Mouse (Mus musculus): ENCODE results near the gene Fam189a1. TPM values are rescaled to one million over a fixed set of nuclear protein-coding genes. Genes with fewer than 3 reads are reported as not detected.

Fam189a1 gene
- total RNA-seq, 1 experiment from 2014 or later = not detected

DNA sequence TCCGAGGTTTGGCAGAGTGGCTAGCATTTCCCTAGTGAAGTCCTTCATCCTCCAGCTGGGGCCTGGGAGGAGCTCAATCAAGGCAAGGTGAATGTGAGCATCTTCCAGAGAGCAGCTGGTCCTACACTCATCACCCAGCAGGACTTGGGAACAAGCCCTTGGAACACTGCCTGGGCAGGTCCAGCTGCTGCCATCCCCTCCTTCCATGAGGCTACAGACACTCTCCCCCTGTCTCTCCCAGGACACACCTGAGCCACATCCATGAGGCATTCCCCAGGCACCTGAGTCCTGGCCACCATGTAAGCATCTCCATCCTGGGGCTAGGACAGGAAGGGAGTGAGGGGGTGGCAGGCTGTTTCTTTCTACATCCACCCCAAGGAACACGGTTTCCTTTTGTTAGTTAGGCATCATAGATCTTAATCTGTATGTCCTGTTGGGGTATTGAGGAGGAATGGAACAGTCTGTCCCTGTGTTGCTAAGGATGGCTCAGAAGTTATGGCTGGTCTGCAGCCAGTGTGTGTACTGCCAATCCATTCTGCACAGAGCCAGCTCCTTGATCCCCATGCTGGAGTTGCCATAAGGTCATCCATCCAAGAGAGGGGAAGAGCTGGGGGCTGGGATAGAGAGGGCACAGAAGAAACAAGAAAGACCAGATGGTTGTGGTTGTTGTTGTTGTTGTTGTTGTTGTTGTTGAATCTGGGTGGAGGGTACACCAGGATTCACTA, 174.7 kb downstream of the Fam189a1 start:
- no peak for ATAC-seq (replicated peaks; ENCODE audit: low read depth, poor library complexity, severe bottlenecking)

DNA sequence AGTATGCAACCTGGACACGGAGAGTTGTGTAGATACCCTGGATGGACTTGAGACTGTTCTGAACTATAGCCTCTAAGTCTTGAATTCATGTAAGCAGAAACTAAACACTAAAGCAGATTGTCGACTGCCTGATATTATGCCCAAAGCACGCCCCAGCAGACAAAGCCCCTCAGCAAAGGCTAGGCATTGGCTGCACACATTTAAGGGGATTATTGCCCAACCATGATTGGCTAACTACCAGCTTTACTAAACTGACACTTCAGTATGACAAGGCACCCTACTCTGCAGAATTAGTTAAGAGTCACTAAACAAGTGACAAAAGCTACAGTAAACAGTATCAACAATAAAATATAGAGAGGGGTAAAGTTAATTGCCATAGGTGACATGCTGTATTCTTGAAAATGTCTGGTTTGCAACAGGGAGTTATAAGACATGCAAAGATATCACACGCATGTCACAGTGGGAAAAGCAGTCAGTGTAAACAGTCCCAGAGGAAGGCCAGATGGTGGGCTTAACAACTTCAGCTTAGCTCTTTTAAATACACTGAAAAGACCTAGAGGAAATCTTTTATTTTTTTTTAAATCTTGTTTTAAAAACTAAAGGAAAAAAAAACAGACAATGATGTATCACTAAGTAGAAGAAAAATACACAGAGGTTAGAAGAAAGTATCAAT, 182.6 kb downstream of the Fam189a1 start:
- no peak for ATAC-seq (replicated peaks; ENCODE audit: low read depth, poor library complexity, severe bottlenecking)

DNA sequence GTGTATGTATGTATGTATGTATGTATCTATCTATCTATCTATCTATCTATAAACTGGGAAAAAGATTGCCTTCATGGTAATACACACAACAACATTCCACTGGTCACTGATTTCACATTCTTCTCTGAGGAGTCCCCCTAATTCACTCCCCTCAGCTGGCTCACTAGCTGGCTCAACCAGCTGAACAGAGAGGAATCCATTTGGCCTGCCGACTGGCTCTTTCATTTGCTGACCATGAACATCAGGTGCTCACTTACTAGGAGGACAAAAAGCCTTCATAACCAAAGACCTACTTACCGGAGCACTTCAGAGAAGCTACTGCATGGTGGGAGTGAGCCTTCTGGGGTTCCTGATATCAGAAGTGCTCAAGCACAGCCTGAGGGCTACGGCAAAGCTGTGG, 194.2 kb downstream of the Fam189a1 start:
- no peak for ATAC-seq (replicated peaks; ENCODE audit: low read depth, poor library complexity, severe bottlenecking)

DNA sequence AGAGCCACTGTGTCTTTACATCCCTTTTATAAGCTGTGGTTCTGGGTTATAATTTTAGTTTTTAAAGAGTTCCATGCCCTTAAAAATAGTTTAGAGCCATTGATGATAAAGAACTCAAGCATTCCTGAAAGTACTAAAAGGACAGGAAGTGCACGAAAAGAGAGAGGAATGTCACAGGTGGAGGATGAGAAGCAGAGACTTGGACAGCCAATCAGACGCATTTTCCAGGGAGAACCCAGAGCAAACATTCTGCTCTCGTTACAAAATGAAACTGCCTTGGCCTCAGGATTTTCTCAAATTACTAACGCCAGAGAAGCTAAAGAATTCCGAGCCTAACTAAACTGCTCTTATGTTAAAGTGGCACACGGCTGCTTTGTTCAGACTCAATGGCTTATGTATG, 197.3 kb downstream of the Fam189a1 start:
- ATAC-seq (replicated peaks; ENCODE audit: low read depth, poor library complexity, severe bottlenecking) = no peak

DNA sequence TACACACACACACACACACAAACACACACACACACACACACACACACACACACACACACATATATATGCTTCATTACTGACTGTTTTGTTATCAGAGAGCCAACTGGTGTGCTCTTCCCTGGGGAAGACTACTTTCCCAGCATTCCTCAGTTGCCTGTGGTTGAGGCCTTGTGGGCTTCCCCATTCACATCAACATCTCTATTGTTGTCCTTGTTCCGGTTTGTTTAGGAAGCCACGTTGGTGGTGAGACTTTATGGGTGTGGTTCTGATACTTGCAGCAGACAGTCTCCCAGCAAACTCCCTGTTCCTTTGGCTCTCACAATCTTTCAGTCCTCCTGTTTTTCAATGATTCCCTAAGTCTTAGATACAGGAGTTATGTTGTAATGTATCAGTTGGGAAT, 204.2 kb downstream of the Fam189a1 start:
- no peak for ATAC-seq (replicated peaks; ENCODE audit: low read depth, poor library complexity, severe bottlenecking)

DNA sequence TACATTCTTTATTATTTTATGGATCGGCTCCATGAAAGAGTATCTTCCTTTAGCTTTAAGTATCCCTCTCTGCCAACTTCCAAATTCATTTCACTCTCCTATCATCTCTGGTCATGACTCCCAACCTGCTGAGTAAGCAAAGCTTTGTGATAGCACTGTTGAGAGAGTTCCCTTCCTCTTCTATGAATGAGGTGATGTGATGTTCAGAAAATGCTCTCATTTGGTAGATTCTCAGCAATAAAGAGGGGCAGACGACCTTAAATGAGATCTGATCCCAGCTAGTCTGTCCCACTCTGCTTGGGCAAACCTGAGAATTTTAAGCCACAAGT, 205.6 kb downstream of the Fam189a1 start:
- no peak for ATAC-seq (replicated peaks; ENCODE audit: low read depth, poor library complexity, severe bottlenecking)

DNA sequence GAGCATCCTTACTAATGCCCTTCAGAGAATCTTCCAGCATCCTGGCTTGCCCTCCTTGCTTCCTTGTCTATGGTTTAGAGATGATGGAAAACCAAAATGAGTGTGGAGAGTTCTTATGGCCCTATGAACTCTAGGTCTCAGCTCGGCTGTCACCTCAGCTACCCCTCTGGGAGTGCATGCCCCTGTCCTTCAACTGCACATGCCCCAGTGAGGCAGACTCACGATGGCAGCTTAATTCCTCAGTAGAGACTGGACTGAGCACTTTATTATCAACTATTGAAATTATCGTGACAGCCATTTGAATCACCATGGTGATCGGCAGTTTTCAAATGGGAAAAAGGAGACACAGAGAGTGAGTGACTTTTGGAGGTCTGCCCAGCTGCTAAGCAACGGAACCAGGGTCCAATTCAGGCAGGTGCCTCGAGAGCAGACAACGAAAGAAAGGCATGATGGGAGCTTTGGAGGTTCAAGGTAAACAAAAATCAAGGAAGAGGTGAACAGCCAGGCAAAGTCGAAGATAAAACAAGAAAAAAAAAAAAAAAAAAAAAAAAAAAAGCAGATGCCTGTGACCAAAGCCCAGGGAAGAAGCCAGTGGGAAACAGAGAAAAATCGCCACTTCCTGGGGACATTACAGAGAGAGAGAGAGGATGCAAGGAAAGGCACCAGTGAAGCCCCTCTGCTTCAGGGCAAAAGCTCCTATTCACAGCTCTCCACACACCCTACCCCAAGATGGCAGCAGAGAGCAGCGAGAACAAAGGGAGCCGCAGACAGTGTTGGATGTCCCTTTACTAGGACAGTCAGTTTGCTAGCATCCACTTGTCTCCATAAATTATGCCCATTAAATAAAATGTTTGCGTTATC, 206.2 kb downstream of the Fam189a1 start:
- peak; percentile 89 for ATAC-seq (replicated peaks; ENCODE audit: low read depth, poor library complexity, severe bottlenecking)

DNA sequence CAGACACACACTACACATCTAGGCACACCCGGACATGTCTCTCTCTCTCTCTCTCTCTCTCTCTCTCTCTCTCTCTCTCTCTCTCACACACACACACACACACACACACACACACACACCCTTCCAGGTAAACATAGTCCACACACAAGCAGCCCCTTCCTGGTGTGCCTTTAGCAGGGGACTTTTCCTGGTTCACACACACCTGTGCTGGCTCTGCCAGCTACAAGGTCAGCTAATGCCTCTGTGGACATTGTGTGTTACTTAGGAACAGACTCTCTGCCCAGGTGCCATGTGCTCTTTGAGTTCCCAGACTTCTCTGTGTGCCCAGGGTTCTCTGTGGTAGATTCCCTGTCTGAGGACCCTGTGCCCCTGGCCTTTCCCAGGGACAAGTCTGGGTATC, 206.9 kb downstream of the Fam189a1 start:
- ATAC-seq (replicated peaks; ENCODE audit: low read depth, poor library complexity, severe bottlenecking) = no peak

DNA sequence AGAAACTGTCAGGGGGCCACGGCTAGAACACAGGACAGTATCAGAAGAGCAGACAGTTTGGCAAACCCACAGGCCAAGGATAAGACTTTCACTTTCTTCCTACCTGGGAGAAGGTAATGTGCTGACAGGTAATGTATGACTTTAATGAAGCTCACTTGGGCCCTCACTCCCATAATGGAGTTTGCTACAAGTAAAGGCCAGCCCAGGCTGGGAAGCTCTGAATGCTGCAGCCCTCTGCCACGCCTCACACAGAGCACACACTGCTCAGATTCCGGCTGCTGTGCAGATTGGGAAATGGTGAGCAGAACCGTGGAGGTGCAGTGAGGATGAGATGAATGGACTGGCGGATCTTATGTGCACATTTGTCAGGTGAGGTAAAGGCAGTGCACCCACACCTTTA, 211.7 kb downstream of the Fam189a1 start:
- ATAC-seq (replicated peaks; ENCODE audit: low read depth, poor library complexity, severe bottlenecking) = no peak

DNA sequence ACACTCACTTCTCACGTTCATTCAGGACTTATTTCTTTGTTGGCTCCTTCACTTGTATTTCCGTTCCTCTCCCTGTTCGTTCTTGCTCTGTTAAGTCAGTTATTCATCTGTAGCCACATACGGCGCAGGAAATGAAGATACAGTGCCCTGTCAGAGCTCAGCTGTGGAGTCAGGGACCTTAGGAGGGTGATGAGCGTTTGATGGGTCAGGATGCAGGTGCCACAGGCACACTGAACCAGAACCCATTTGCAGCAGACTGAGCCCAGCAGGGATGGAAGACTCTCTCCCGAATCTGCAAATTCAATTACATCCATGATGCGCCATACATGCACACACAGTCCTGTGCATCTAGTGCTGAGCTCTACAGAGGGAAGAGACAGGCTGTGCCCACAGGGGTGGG, 212.2 kb downstream of the Fam189a1 start:
- no peak for ATAC-seq (replicated peaks; ENCODE audit: low read depth, poor library complexity, severe bottlenecking)

DNA sequence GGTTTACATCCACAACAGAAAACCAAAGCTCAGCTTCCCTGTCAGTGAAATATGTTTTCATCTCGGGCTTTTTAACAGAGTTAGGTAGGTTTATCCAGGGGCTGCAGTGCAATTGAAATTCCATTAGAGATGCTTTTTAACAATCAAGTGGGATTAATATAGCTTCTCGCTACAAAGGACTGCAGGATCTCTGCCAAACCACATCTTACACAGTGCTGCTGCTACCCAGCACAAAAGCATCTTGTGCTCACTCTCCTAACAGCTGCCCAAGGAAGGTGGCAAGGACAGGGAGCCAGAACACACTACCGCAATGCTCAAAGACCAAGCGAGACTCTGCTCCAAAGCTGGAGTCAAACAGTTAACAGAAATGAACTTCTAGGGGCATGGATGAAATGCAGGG, 219.4 kb downstream of the Fam189a1 start:
- no peak for ATAC-seq (replicated peaks; ENCODE audit: low read depth, poor library complexity, severe bottlenecking)

DNA sequence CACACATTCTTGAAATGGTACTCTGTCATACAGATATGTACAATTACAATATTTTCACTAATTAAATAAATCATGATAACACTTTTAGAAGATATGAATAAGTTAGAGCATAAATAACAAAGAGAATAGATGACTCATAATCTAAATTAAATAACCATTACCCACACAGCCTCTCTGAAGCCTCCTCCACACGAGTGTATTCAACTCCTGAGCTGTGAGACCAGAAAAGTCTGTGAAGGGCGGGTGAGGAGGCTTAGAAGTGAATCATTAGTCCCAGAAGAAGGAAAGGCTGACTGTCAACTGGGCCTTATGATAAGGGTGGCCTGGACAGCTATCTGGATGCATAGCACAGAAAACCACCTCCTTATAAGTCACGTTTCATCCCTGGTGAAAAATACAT, 222.3 kb downstream of the Fam189a1 start:
- ATAC-seq (replicated peaks; ENCODE audit: low read depth, poor library complexity, severe bottlenecking) = no peak

DNA sequence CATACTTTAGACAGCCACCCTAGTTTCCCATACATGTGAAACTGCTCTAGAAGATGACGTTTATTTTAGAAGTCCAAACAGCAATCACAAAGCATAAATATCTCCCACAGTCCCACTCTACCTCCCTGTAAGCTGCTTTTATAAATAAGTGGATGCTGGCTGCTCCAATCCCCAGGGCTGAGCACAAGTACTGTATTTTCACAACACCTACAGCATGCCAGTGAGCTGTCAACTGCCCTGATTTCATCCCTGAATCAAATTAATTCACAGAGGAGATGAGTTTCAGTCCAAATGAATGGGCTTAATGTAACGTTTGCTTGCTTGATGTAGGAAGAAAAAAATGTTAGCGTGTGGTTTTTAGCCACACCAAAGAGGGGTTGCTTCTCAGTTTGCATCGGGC, 225.4 kb downstream of the Fam189a1 start:
- ATAC-seq (replicated peaks; ENCODE audit: low read depth, poor library complexity, severe bottlenecking) = no peak

DNA sequence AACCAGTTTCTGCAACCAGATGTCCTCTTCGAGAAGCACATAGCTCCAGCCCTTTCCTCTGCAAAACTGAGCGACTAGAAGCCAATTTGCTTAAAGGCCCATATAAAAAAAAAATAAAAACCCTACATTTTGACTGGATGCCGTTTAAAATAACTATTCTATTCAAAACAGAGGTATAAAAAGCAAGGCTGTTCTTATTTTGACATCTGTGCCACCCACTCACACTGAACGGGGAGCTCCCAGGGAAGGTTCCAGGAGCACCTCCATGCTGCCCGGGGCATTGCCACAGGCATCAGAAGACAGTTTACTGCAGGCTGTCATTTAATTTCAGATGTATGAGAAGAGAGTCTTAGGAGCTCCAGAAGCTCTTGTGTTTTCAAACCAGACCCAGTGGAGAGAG, 232.5 kb downstream of the Fam189a1 start:
- ATAC-seq (replicated peaks; ENCODE audit: low read depth, poor library complexity, severe bottlenecking) = no peak

DNA sequence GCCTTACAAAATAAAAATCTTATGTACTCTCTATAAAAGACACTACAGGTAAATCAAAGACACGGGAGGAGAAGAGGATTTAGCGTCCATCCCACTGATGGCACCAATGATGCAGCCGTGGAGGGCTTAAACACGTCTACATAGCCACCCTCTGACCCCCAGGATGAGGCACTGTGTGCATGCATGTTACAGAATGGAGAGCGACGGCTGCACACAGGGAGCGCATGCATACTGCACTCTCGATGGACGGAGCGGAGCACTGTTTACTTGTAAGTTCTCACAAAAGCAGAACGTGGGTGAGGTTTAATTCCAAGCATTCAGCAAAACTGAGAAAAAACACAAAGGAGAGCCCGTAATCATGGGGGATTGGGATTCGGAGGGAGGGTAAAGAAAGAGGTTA, 235.2 kb downstream of the Fam189a1 start:
- no peak for ATAC-seq (replicated peaks; ENCODE audit: low read depth, poor library complexity, severe bottlenecking)

DNA sequence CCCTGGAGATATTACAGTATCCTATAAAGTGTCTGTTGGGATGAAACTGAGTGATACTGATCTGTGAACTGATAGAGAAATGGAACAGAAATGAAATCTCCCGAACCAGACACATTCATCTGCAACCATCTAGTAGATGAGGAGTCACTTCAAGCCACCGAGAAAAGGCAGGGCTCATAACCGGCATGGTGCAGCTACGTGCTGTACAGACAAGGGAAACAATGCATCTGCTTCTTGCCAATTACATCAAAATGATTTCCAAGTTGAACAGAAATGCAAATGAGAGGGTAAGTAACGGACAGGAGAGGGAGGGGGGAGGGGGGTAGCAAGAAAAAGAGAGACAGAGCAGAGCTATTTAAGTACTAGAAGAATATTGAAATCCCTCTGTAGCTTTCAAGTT, 235.6 kb downstream of the Fam189a1 start:
- no peak for ATAC-seq (replicated peaks; ENCODE audit: low read depth, poor library complexity, severe bottlenecking)

DNA sequence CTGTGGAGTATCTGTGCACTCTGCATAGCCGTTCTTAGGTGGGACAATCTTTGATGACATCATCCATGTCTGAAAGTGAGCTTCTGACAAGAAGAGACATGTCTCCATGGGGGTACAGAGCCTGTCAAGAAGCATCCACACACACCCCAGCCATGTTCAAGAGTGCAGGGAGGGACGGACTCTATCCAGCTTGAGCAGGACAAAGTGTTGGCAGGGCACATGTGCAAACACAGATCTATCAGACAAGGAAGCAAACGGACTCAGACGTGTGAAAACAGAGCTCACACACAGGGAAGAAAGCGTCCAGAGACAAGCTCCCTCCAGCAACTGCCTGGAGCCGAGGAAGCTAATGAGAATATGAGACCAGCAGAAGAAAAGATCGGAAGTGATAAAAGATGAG, 239.7 kb downstream of the Fam189a1 start:
- no peak for ATAC-seq (replicated peaks; ENCODE audit: low read depth, poor library complexity, severe bottlenecking)

DNA sequence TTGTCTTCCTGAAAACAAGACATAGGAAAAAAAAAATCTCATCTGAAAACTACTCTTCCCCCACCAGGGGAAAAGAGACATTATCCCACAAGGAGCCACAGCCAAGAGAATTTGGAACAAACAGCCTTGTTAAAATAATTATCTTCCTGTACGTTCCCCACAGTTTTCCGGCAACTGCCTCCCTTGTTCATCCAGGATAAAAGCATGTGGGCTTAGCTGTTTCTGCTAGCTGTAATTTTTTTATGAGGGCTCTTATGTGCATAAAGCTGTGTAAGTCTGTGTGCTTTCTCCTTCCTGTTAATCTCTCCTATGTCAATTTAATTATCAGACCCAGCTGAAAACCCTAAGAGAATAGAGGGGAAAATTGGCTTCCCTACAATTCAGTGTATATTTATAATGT, 241.2 kb downstream of the Fam189a1 start:
- ATAC-seq (replicated peaks; ENCODE audit: low read depth, poor library complexity, severe bottlenecking) = no peak

DNA sequence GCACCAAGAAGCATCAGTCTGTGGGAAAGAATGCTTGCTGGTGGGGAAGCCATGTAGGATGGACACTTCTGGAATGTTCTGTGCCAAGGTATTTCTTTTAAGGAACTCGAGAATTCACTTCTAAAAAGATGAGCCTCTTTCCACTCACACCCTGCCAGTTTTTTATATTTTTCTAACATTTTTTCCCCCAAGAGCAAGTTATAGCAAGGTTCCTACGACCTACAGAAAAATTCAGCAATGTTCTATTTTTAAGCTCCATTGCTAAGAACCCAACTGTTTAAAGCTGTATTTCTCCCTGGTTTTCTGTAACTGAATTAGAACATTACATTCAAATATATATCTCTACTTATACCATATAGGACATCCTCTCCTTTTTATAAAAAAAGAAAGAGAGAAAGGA, 244.4 kb downstream of the Fam189a1 start:
- ATAC-seq (replicated peaks; ENCODE audit: low read depth, poor library complexity, severe bottlenecking) = no peak

DNA sequence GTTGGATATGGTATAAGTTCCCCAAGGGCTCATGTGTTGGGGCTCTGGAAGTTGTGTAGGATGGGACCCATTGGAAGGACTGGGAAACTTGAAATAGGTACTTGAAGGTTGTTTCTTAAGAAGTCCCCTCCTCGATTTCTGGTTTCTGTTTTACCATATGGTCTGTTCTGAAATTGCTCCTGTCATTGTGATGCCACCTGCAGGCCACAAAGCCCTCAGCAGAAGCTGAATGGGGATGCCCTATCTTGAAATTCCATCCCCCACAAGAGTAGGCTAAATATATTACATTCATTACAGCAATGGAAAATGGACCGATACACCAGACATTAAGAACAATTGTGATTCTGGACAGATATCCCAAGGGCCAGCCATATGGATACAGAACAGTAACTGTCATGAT, 246.2 kb downstream of the Fam189a1 start:
- no peak for ATAC-seq (replicated peaks; ENCODE audit: low read depth, poor library complexity, severe bottlenecking)

DNA sequence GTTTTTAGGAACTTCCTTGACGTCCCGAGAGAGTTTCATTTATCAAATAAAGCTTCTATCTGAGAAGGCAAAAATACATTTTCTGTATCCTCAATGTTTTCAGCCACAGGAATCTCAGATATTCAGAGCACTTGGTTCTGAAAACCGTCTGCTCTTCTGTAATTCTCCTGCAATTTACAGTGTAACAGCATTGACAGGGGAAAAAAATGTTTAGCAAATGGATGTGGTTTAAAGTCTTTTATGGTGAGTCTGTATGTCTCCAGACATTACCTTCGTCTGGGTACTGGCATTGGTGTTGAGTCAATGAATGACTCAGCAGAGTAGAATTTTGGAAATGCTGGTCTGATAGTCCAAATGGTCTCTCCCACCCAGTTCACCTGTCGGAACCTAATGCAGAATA, 249.4 kb downstream of the Fam189a1 start:
- ATAC-seq (replicated peaks; ENCODE audit: low read depth, poor library complexity, severe bottlenecking) = no peak

All from common myeloid progenitor, adult 5-6 weeks (primary cell).